In the genomic region with DNA sequence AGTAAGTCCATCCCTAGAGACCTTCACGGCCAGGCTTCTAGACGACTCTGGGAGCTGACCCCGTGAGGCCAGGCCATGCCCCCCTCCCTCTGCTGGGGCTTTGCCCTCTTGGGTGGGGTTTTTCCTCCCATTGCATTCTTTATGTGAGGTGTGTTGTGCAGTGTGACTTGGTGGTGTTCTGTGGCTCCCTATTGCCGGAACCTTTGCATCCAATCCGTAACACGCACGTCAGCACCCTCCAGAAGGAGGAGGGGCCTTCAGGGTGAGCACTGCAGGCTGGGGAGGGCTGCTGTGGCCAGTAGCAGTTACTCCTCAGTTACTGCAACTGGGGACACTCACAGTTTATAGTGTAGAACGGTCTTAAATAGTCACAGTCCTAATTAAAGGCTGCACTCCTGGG, we compare ENCODE assay signal across 29 mouse cellular contexts. TPM values are rescaled to one million over a fixed set of nuclear protein-coding genes. Genes with fewer than 3 reads are reported as not detected.
DNase-seq lines count a peak whose midpoint lies in the region; ATAC-seq and TF ChIP-seq lines count a peak whose summit lies in the region.
"Had no signal": no experiment of that assay in that cellular context is flagged by ENCODE, and none has a peak within 500 bp of the region (broad histone marks: within the 10 kb centered on the region; RNA-seq: fewer than 3 reads in every experiment).

No protein-coding gene starts in this region.

- no peak for TF ChIP-seq CTCF in liver, postnatal 0 days (IDR thresholded peaks at IDR 0.05; ENCODE audit: low read depth)
- TF ChIP-seq CTCF in ES-Bruce4 (IDR thresholded peaks at IDR 0.05; ENCODE audit: low read depth, low read length), result no peak

- H3K27ac ChIP-seq in embryonic facial prominence, embryonic 12.5 days, result 0 out of 2 replicates have a peak overlapping the region, but pooled peaks have one; percentile 1
- H3K27ac ChIP-seq in embryonic facial prominence, embryonic 10.5 days (replicated peaks), result no peak overlapping the region
- no peak overlapping the region for H3K27ac ChIP-seq in liver, postnatal 0 days (ENCODE audit: low read depth)
- H3K27ac ChIP-seq in liver, embryonic 12.5 days, result no peak overlapping the region
- H3K27ac ChIP-seq in ES-Bruce4 (ENCODE audit: insufficient read depth, low read length), result 0 out of 2 replicates have a peak overlapping the region, but pooled peaks have one; percentile 12
- H3K27ac ChIP-seq in brown adipose tissue, adult 24 weeks (replicated peaks; ENCODE audit: low read depth, low read length), result peak overlapping the region; percentile 93
- H3K27ac ChIP-seq: embryonic facial prominence, embryonic 13.5 days; heart, adult 2 months; heart, embryonic 13.5 days; kidney, embryonic 15.5 days; neural tube, embryonic 12.5 days; stomach, embryonic 15.5 days had no signal

- H3K4me1 ChIP-seq in embryonic facial prominence, embryonic 12.5 days, result no peaks in the 10 kb centered on the region
- 0 out of 2 replicates have a peak, but pooled peaks cover 4% of the 10 kb centered on the region for H3K4me1 ChIP-seq in embryonic facial prominence, embryonic 10.5 days
- no peaks in the 10 kb centered on the region for H3K4me1 ChIP-seq in liver, postnatal 0 days (ENCODE audit: insufficient read depth)
- no peaks in the 10 kb centered on the region for H3K4me1 ChIP-seq in liver, embryonic 12.5 days
- H3K4me1 ChIP-seq in ES-Bruce4 (ENCODE audit: control insufficient read depth, insufficient read depth, low read length), result peaks cover 9% of the 10 kb centered on the region
- no peaks in the 10 kb centered on the region; the same call in 1 of the 2 replicates for H3K4me1 ChIP-seq in brown adipose tissue, adult 24 weeks (ENCODE audit: control insufficient read depth, insufficient read depth, insufficient read length, low read length)
- H3K4me1 ChIP-seq: embryonic facial prominence, embryonic 13.5 days; heart, embryonic 13.5 days; kidney, embryonic 15.5 days; neural tube, embryonic 12.5 days; stomach, embryonic 15.5 days had no signal

- no peak for TF ChIP-seq POLR2A in ES-Bruce4 (IDR thresholded peaks at IDR 0.05; ENCODE audit: insufficient read depth, low read length)

- no peak overlapping the region for H3K4me3 ChIP-seq in embryonic facial prominence, embryonic 12.5 days
- no peak overlapping the region for H3K4me3 ChIP-seq in embryonic facial prominence, embryonic 10.5 days
- no peak overlapping the region for H3K4me3 ChIP-seq in liver, postnatal 0 days (ENCODE audit: low read depth, low read length)
- no peak overlapping the region for H3K4me3 ChIP-seq in liver, embryonic 12.5 days
- H3K4me3 ChIP-seq in ES-Bruce4 (ENCODE audit: low read depth, low read length), result no peak overlapping the region
- peak overlapping the region; percentile 16; the same call in 1 of the 2 replicates for H3K4me3 ChIP-seq in brown adipose tissue, adult 24 weeks (ENCODE audit: insufficient read depth, low read depth, low read length)
- H3K4me3 ChIP-seq: embryonic facial prominence, embryonic 13.5 days; erythroblast, embryonic 14.5 days; heart, adult 2 months; heart, embryonic 13.5 days; kidney, embryonic 15.5 days; neural tube, embryonic 12.5 days; stomach, embryonic 15.5 days had no signal

- H3K27me3 ChIP-seq in embryonic facial prominence, embryonic 12.5 days, result no peaks in the 10 kb centered on the region
- no peaks in the 10 kb centered on the region for H3K27me3 ChIP-seq in embryonic facial prominence, embryonic 10.5 days (replicated peaks; ENCODE audit: low read depth, poor library complexity, severe bottlenecking)
- no peaks in the 10 kb centered on the region for H3K27me3 ChIP-seq in liver, postnatal 0 days (ENCODE audit: insufficient read depth, low read length)
- H3K27me3 ChIP-seq in liver, embryonic 12.5 days (replicated peaks), result no peaks in the 10 kb centered on the region
- no peaks in the 10 kb centered on the region for H3K27me3 ChIP-seq in ES-Bruce4 (ENCODE audit: control insufficient read depth, insufficient read depth, low read length, poor library complexity, severe bottlenecking)
- H3K27me3 ChIP-seq: embryonic facial prominence, embryonic 13.5 days; heart, embryonic 13.5 days; kidney, embryonic 15.5 days; neural tube, embryonic 12.5 days; Patski; stomach, embryonic 15.5 days had no signal

- no peak overlapping the region for H3K9ac ChIP-seq in embryonic facial prominence, embryonic 12.5 days
- H3K9ac ChIP-seq in liver, postnatal 0 days (replicated peaks), result no peak overlapping the region
- H3K9ac ChIP-seq in liver, embryonic 12.5 days, result no peak overlapping the region
- H3K9ac ChIP-seq in ES-Bruce4 (ENCODE audit: low read depth, poor library complexity, severe bottlenecking), result no peak overlapping the region
- H3K9ac ChIP-seq: embryonic facial prominence, embryonic 13.5 days; heart, embryonic 13.5 days; kidney, embryonic 15.5 days; neural tube, embryonic 12.5 days; stomach, embryonic 15.5 days had no signal

- peaks cover 49% of the 10 kb centered on the region for H3K36me3 ChIP-seq in embryonic facial prominence, embryonic 12.5 days
- H3K36me3 ChIP-seq in embryonic facial prominence, embryonic 10.5 days (replicated peaks), result peaks cover 96% of the 10 kb centered on the region
- H3K36me3 ChIP-seq in liver, postnatal 0 days (replicated peaks; ENCODE audit: insufficient read depth, low read length), result peaks cover 20% of the 10 kb centered on the region; the same call in 1 of the 2 replicates
- H3K36me3 ChIP-seq in liver, embryonic 12.5 days, result peaks cover 88% of the 10 kb centered on the region
- H3K36me3 ChIP-seq in ES-Bruce4 (ENCODE audit: control insufficient read depth, insufficient read depth, low read length, poor library complexity, severe bottlenecking), result peaks cover 25% of the 10 kb centered on the region

- H3K4me2 ChIP-seq in embryonic facial prominence, embryonic 12.5 days (replicated peaks), result no peak overlapping the region
- H3K4me2 ChIP-seq in liver, postnatal 0 days (ENCODE audit: low read depth, low read length), result no peak overlapping the region
- no peak overlapping the region for H3K4me2 ChIP-seq in liver, embryonic 12.5 days
- H3K4me2 ChIP-seq: embryonic facial prominence, embryonic 13.5 days; heart, embryonic 13.5 days; kidney, embryonic 15.5 days; liver, embryonic 11.5 days; neural tube, embryonic 12.5 days; stomach, embryonic 15.5 days had no signal

- ATAC-seq in embryonic facial prominence, embryonic 12.5 days (ENCODE audit: insufficient number of reproducible peaks, insufficient read depth, low FRiP score, low TSS enrichment), result no peak
- no peak for ATAC-seq in liver, postnatal 0 days
- no peak for ATAC-seq in liver, embryonic 12.5 days
- ATAC-seq: activated CD4-positive, CD25-positive, alpha-beta regulatory T cell, adult 4 months; forebrain, embryonic 14.5 days; Patski had no signal

- no peak for DNase-seq in embryonic facial prominence, embryonic 10.5 days (ENCODE audit: low spot score)
- DNase-seq in liver, postnatal 0 days, result peak; percentile 9
- no peak for DNase-seq in ovary, postnatal 10 days (ENCODE audit: low spot score)
- DNase-seq: cerebellum, adult 18-20 months; cerebellum, postnatal 14 days; gastrocnemius, postnatal 10 days; heart, adult 2 months; heart, postnatal 14 days; kidney, adult 11 months; layer of hippocampus, adult 9-11 months; lung, adult 2 months; lung, postnatal 14 days; midbrain, embryonic 14.5 days; right cerebral cortex, adult 18-20 months had no signal

- TF ChIP-seq EP300 in liver, postnatal 0 days (IDR thresholded peaks at IDR 0.05; ENCODE audit: low read depth), result no peak
- no peak for TF ChIP-seq EP300 in ES-Bruce4 (IDR thresholded peaks at IDR 0.05; ENCODE audit: insufficient read depth, low read depth, low read length)

- WGBS in embryonic facial prominence, embryonic 12.5 days, result 73% methylated on average over 8 of the region's 8 CpGs
- WGBS in embryonic facial prominence, embryonic 10.5 days, result 87% methylated on average over 8 of the region's 8 CpGs
- 90% methylated on average over 8 of the region's 8 CpGs for WGBS in liver, postnatal 0 days (ENCODE audit: insufficient replicate concordance)
- WGBS in liver, embryonic 12.5 days (ENCODE audit: insufficient replicate concordance), result 82% methylated on average over 8 of the region's 8 CpGs

- H3K9me3 ChIP-seq in embryonic facial prominence, embryonic 12.5 days, result no peaks in the 10 kb centered on the region
- H3K9me3 ChIP-seq in embryonic facial prominence, embryonic 10.5 days, result no peaks in the 10 kb centered on the region
- H3K9me3 ChIP-seq in liver, postnatal 0 days (ENCODE audit: low read length), result no peaks in the 10 kb centered on the region
- H3K9me3 ChIP-seq in liver, embryonic 12.5 days (replicated peaks), result no peaks in the 10 kb centered on the region
- H3K9me3 ChIP-seq in ES-Bruce4 (replicated peaks; ENCODE audit: control insufficient read depth, insufficient read depth, low read length, poor library complexity, severe bottlenecking), result no peaks in the 10 kb centered on the region
- H3K9me3 ChIP-seq: embryonic facial prominence, embryonic 13.5 days; G1E; heart, embryonic 13.5 days; kidney, embryonic 15.5 days; neural tube, embryonic 12.5 days; stomach, embryonic 15.5 days had no signal

RNA-seq across cellular contexts. Expression of gene Msh2, which starts 28.0 kb away (rescaled TPM):
- 107 and 114 TPM in 2 replicates for polyA plus RNA-seq in embryonic facial prominence, embryonic 12.5 days (2016; fragmentation: Nextera tagmentation; extraction: Ambion mirVana)
- 124 and 131 TPM in 2 replicates for polyA plus RNA-seq in embryonic facial prominence, embryonic 10.5 days (2016; fragmentation: Nextera tagmentation; extraction: Ambion mirVana)
- 15.5 and 16.1 TPM in 2 replicates for polyA plus RNA-seq in liver, postnatal 0 days (2015; fragmentation: Nextera tagmentation; extraction: Ambion mirVana)
- polyA plus RNA-seq in liver, embryonic 12.5 days (2016; fragmentation: Nextera tagmentation; extraction: Ambion mirVana), result 52.5 and 54.9 TPM in 2 replicates
- polyA plus RNA-seq in ES-Bruce4 (2011; ENCODE audit: insufficient read depth, insufficient read length, low read depth, missing spikeins), result 343 and 405 TPM in 2 replicates
- polyA plus RNA-seq in brown adipose tissue, adult 24 weeks (2012; ENCODE audit: insufficient read depth, insufficient read length, missing spikeins), result 17.3 and 19.6 TPM in 2 replicates

Comparison
In these comparisons a context has a peak if more than half of its experiments do, and no peak if none do; other contexts are left out.
1. H3K27ac ChIP-seq: peak in embryonic facial prominence, embryonic 12.5 days (single experiment), ES-Bruce4 (single experiment) and brown adipose tissue, adult 24 weeks (single experiment); none in embryonic facial prominence, embryonic 10.5 days (single experiment), liver, postnatal 0 days (single experiment) and liver, embryonic 12.5 days (single experiment).